Mouse (Mus musculus) testis, adult 2 months (tissue): ENCODE data around the gene Oas1d.

Experiments
- CTCF ChIP-seq: fragments of 200-500 bp; IDR thresholded peaks from 2 replicates; pipeline ENCODE4 v1.5.1; 2012; ENCODE audit warnings: low read depth, mild to moderate bottlenecking, inconsistent platforms, low read length, moderate library complexity; ENCODE audit not compliant: control insufficient read depth, insufficient read depth, insufficient replicate concordance
- POLR2A ChIP-seq: fragments of 200-500 bp; IDR thresholded peaks from 2 replicates; pipeline ENCODE4 v1.6.1; 2012; ENCODE audit warnings: low read depth, mild to moderate bottlenecking, inconsistent platforms, low read length, moderate library complexity; ENCODE audit not compliant: control insufficient read depth

DNA sequence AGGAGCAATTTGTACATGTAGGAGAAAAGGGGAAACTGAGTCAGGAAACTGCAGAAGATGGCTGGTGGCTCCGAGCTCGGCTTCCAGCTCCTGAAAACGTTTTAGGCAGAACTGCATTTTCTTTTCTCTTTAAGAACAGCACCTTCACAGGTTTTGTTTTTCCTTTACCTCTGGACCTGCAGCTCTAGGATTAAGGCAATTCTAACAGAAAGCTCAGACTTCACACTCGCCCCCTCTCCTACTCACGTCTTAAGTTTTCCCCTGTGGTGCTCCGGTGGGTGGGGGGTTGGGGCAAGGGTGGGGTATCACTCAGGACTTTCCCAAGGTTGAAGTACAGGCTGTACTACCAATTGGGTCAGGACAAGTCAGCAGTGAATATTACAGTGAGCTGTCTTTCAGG lies 26.5 kb upstream of the Oas1d start:
- no peak for TF ChIP-seq POLR2A
- TF ChIP-seq CTCF: no peak
